Mouse (Mus musculus) lung, postnatal 0 days (tissue): Measurements from ENCODE around the gene Olfr1423. TPM values are rescaled to one million over a fixed set of nuclear protein-coding genes. Genes with fewer than 3 reads are reported as not detected.

Experiments
- ATAC-seq: fragments of 200-750 bp; cut with Nextera tagmentation; 2 replicates; pipeline ENCODE4 v1.8.0; 2017; ENCODE audit warnings: moderate library complexity
- DNase-seq: peaks from one replicate; pipeline ENCODE4 v3.0.0-alpha.2; 2016; ENCODE audit warnings: low spot score
- H3K27ac ChIP-seq: fragments of 300-500 bp; sonication (generic); 2 replicates; pipeline ENCODE4 v1.5.1; 2014; ENCODE audit warnings: antibody characterized with exemption, mild to moderate bottlenecking, low read length, mixed read lengths
- H3K27me3 ChIP-seq: fragments of 300-500 bp; sonication (generic); replicated peaks from 2 replicates; pipeline ENCODE4 v1.6.1; 2014; ENCODE audit warnings: low read length, mixed read lengths; ENCODE audit not compliant: insufficient read depth
- H3K36me3 ChIP-seq: fragments of 300-500 bp; sonication (generic); 2 replicates; pipeline ENCODE4 v1.6.1; 2014; ENCODE audit warnings: low read length, mixed read lengths; ENCODE audit not compliant: insufficient read depth
- H3K4me1 ChIP-seq: fragments of 300-500 bp; sonication (generic); 2 replicates; pipeline ENCODE4 v1.6.1; 2014; ENCODE audit warnings: antibody characterized with exemption, low read depth, low read length, mixed read lengths; ENCODE audit not compliant: insufficient read depth
- H3K4me2 ChIP-seq: fragments of 300-500 bp; sonication (generic); replicated peaks from 2 replicates; pipeline ENCODE4 v1.6.1; 2014; ENCODE audit warnings: low read depth, mild to moderate bottlenecking, low read length, moderate library complexity, mixed read lengths
- H3K4me3 ChIP-seq: fragments of 300-500 bp; sonication (generic); 2 replicates; pipeline ENCODE4 v1.5.1; 2014; ENCODE audit warnings: low read depth, low read length
- H3K9ac ChIP-seq: fragments of 300-500 bp; sonication (generic); replicated peaks from 2 replicates; pipeline ENCODE4 v1.6.1; 2014; ENCODE audit warnings: low read depth, mild to moderate bottlenecking
- H3K9me3 ChIP-seq: fragments of 300-500 bp; sonication (generic); 2 replicates; pipeline ENCODE4 v1.6.1; 2016; ENCODE audit warnings: low read length, mixed read lengths
- CTCF ChIP-seq: IDR thresholded peaks from 2 replicates; pipeline ENCODE4 v1.5.1; 2016; ENCODE audit warnings: antibody characterized with exemption, mild to moderate bottlenecking
- EP300 ChIP-seq: IDR thresholded peaks from 2 replicates; pipeline ENCODE4 v1.6.1; 2016; ENCODE audit warnings: antibody characterized with exemption, mild to moderate bottlenecking, control low read depth
- WGBS: fragments of 180-500 bp; shearing (Covaris S2); extraction: QIAGEN DNeasy Blood & Tissue Kit; methylation state at CpG from one replicate; pipeline ENCODE4 v1.1.7; 2014; 5-methylcytosine and 5-hydroxymethylcytosine counted together
- polyA plus RNA-seq: library from polyadenylated mRNA; unstranded; fragments of >200 nt; fragmentation: Nextera tagmentation; extraction: Ambion mirVana; gene quantifications from 2 replicates; pipeline ENCODE4 v1.2.1, GENCODE M21; 2015

Olfr1423 gene
- polyA plus RNA-seq, 1 experiment from 2014 or later: not detected

- no peaks in the 10 kb centered on the region for H3K27me3 ChIP-seq
- H3K9ac ChIP-seq: no peak overlapping the region
- WGBS: 16% methylated on average over 17 of the region's 17 CpGs
- TF ChIP-seq CTCF (peak; percentile 79), EP300 (no peak)
- no peak overlapping the region for H3K27ac ChIP-seq
- H3K4me3 ChIP-seq: peak overlapping the region; percentile 12; the same call in 1 of the 2 replicates
- peak overlapping the region; percentile 65 for H3K4me2 ChIP-seq
- ATAC-seq: no peak
- peak; percentile 66 for DNase-seq
- H3K36me3 ChIP-seq: no peaks in the 10 kb centered on the region
- H3K4me1 ChIP-seq: peaks cover 4% of the 10 kb centered on the region; the same call in 1 of the 2 replicates
- no peaks in the 10 kb centered on the region for H3K9me3 ChIP-seq
Measured at GRCm38 (mm10) chr19:12007105-12007931, 33.8 kb downstream of the Olfr1423 start.

DNA sequence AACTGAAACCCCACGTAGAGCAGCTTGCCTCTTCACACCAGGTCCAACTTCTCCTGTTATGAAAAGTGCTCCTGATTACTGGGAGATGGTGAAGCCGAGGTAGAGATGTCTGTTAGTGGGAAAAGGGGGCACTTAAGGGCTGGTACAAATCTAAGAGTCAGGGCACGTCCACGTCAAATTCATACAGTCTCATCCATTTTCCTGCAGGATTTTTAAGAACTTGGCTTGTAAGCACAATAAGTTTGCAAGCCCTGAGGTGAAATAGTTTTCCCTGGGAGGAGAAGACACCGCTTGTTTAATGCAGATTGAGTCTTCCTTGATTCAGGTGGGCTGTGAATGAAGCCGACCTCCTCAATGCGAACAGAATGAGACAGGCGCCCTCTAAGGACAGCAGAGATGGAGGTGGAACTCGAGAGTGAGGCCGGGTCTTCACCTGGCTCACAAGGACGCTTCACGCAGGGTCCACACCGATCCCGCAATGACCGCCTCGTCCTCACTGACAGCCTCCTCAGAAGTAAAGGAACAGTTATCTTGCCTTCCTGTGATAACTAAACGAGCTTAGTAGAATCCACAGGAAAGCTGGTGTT lies 34.7 kb downstream of the Olfr1423 start:
- no peaks in the 10 kb centered on the region for H3K9me3 ChIP-seq
- H3K27ac ChIP-seq: peak overlapping the region; percentile 59
- 6% methylated on average over 17 of the region's 17 CpGs for WGBS
- peak overlapping the region; percentile 37 for H3K9ac ChIP-seq
- ATAC-seq (no peak), DNase-seq (no peak)
- H3K4me3 ChIP-seq: peak overlapping the region; percentile 66
- H3K4me2 ChIP-seq: peak overlapping the region; percentile 65
- no peaks in the 10 kb centered on the region for H3K27me3 ChIP-seq
- peaks cover 4% of the 10 kb centered on the region; the same call in 1 of the 2 replicates for H3K4me1 ChIP-seq
- TF ChIP-seq EP300 (no peak), CTCF (peak; percentile 10; the same call in 1 of the 2 replicates)
- no peaks in the 10 kb centered on the region for H3K36me3 ChIP-seq

GRCm38 (mm10) chr19:12005376-12006360 lies 35.4 kb downstream of the Olfr1423 start:
- TF ChIP-seq CTCF (no peak), EP300 (no peak)
- Histone ChIP-seq H3K4me1 (peaks cover 4% of the 10 kb centered on the region; the same call in 1 of the 2 replicates), H3K9ac (peak overlapping the region; percentile 37), H3K4me3 (peak overlapping the region; percentile 66), H3K36me3 (no peaks in the 10 kb centered on the region), H3K4me2 (peak overlapping the region; percentile 65), H3K9me3 (no peaks in the 10 kb centered on the region), H3K27ac (peak overlapping the region; percentile 70), H3K27me3 (no peaks in the 10 kb centered on the region)
- WGBS: under 1% methylated on average over 41 of the region's 41 CpGs
- DNase-seq (peak; percentile 83), ATAC-seq (peak; percentile 69)

DNA sequence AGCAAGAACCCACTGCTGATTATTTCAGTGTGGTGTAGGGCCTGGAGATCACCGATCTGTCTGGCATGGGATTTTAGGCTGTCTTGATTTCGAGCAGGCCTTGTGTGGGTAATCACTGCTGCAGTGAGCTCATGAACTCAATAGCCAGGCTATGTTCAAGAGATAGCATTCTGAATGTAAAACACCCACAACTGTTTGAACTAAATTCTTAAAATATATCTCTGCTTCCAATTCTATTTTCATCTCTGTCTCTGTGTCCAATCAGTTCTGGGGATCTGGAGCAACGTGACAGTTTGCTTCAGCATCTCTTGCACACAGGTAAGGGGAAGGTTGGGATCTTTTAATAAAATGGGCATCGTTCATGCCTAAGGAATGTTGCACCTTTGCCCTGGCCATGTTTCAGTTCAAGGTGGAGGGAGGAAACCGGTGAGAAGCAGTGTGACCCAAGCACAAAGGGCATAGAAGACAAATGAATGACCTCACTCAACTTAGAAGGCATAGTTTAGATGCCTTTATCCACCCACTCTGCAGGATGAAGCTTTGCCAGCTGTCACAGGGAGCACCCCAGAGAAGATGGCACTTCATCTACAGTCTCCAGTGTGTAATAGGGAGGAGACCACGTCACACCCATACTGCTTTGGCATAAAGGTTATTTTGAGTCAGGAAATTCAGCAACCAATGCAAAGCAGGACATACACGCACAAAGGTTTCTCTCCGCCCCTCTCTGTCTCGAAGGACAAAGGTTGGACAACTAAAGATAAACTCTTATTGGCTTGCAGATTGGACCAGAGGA lies 36.7 kb downstream of the Olfr1423 start:
- H3K4me1 ChIP-seq: peaks cover 4% of the 10 kb centered on the region; the same call in 1 of the 2 replicates
- TF ChIP-seq EP300: no peak
- no peak for TF ChIP-seq CTCF
- ATAC-seq: peak; percentile 11; the same call in 1 of the 2 replicates
- no peaks in the 10 kb centered on the region for H3K9me3 ChIP-seq
- WGBS: 45% methylated on average over 9 of the region's 9 CpGs
- H3K4me2 ChIP-seq: peak overlapping the region; percentile 65
- no peak overlapping the region for H3K27ac ChIP-seq
- no peaks in the 10 kb centered on the region for H3K36me3 ChIP-seq
- DNase-seq: peak; percentile 23
- no peaks in the 10 kb centered on the region for H3K27me3 ChIP-seq
- no peak overlapping the region for H3K9ac ChIP-seq
- peak overlapping the region; percentile 66; the same call in 1 of the 2 replicates for H3K4me3 ChIP-seq

- H3K4me2 ChIP-seq: no peak overlapping the region
- H3K9me3 ChIP-seq: no peaks in the 10 kb centered on the region
- no peak for ATAC-seq
- peaks cover 4% of the 10 kb centered on the region; the same call in 1 of the 2 replicates for H3K4me1 ChIP-seq
- 59% methylated on average over 2 of the region's 2 CpGs for WGBS
- no peak overlapping the region for H3K9ac ChIP-seq
- no peak for TF ChIP-seq CTCF
- 0 out of 2 replicates have a peak, but pooled peaks have one; percentile 29 for TF ChIP-seq EP300
- no peaks in the 10 kb centered on the region for H3K27me3 ChIP-seq
- no peak overlapping the region for H3K4me3 ChIP-seq
- DNase-seq: peak; percentile 23
- no peaks in the 10 kb centered on the region for H3K36me3 ChIP-seq
- H3K27ac ChIP-seq: no peak overlapping the region
Measured at GRCm38 (mm10) chr19:12003568-12003967, 37.5 kb downstream of the Olfr1423 start.
